Mouse (Mus musculus): ENCODE measurements at regions not wholly inside any gene's neighbourhood (a gene's known extent, or its start where the extent isn't known, plus 50 kb on each side); places are given as distances from the start of the nearest gene placed in this dataset.

- DNase-seq, result no peak
Measured at GRCm38 (mm10) chr5:112032036-112032435, 220.3 kb downstream of the Cryba4 start.

- DNase-seq, result no peak
Measured at GRCm38 (mm10) chr5:112035426-112035825, 216.9 kb downstream of the Cryba4 start.

DNA sequence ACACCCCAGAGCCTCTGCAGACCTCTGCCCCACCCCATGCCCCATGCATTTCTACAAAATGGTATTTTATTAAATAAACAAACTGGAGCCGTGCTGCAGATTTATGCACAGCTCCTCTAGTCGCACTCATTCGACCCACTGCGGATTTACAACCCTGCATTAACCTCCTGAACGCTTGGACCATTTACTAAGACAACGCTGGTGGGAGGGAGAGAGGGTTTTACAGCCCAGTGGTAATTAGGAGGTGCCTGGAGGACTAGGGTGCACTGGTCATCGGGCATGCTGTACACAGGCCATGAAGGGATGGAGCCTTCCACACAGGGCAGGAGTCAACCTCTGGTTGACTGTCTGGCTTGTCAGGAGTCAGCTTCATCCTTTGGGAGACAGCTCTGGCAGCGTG lies 215.2 kb downstream of the Cryba4 start:
- DNase-seq, result no peak

- DNase-seq, result no peak
Measured at GRCm38 (mm10) chr5:112039645-112040372, 212.5 kb downstream of the Cryba4 start.

DNA sequence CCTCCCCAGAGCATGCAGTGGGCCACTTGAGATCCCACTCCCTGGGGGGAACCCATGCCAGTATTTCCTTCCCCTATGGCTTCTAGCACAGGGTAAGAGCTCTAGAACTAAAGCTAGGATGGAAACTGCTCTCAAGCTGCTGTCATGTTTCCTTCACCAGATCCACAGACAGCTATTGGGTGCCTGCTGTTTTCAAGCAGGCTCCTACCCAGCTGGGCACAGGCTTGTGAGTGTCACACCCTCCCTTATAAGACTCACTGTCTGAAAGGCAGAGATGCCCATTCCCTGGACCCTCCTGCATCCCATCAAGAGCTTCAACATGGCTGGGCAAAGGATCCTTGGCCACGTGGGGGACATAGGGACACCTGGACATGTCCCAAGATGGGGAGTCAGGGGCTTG lies 211.6 kb downstream of the Cryba4 start:
- no peak for DNase-seq

DNA sequence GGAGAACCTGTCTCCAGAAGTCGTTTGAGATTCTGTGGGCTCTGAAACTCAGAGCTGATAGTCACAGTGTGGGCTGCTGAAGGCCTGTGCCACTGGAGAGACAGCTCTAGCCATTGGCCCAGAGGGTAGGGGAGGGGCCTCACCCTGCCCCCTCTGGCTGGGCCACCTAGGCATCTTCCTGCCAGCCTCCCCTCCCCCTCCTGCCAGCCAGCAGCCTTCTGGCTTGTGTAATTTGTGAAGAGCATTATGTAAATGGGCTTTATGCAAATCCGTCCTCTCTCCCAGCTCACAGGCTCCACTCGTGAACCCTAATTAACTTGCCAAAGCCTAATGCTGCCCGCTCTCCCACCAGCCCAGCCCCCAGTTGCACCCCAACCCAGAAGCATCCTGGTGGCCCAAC lies 211.0 kb downstream of the Cryba4 start:
- peak in 1 of 2 experiments; percentile 50 for DNase-seq

DNA sequence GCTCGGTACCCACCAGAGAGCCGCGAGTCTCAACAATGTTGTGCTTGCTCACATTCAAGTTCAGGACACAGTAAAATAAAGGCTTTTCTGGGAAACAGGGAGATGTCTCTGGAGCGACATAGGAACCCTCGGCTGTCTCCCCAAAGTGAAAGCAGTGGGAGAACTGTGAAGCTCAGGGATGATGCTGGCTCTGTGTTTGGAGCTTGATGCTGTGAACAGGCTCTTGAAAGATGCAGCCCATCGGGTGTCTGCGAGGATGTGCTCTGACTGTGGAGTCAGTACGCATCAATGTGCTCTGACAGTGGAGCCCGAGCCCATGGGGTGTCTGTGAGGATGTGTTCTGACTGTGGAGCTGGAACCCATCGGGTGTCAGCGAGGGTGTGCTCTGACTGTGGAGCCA lies 210.1 kb downstream of the Cryba4 start:
- DNase-seq, result no peak

DNA sequence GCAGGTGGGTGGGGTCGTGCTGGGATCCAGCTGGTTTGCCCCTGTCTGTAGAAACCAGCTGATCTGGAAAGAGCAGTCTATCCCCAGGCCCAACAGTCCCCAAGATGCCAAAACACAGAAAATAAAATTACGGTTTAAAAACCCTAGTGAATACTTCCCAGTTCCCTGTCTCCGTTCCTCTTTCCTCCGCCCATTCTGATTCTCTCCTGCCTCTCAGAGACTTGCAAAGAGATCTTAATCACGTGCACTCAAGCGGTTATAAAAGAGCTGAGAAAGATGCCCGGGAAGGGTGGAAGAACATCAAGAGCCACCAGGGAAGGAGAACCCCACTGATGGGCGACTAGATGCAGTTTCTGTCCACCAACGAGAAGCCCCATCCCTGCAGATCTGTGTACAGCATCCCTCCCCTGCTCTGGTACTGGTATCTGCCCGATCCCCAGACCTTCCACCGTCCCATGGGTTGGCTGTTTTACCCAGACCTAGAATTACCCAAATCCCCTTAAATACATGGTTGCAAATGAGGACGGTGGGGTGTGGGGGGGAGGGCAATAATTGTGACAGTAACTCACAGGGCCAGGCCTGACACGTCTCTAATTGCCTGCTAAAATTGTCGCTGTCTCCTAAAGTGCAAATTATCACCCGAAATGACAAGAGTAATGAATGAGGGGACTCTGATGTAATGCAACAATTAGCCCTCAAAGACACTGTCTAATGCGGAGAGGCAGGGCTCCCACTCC lies 202.1 kb downstream of the Cryba4 start:
- DNase-seq, result no peak

DNA sequence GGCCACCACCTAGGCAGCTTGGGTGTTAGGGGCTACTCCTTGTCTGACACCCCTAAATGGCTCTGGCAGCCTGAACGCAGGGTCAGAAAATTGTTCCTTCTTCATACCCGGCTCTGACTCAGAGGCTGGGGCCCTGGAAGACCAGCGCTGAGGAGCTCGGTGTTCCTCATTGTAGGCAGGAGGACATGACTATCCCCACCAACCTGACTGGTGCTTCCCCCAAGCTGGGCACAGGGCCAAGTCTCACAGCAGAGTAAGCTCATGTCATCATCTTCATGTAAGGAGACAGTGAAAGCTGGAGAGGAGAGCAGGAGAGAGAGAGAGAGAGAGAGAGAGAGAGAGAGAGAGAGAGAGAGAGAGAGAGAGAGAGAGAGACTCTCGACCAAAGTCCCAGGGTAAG lies 201.4 kb downstream of the Cryba4 start:
- DNase-seq, result peak in 1 of 2 experiments; percentile 55

DNA sequence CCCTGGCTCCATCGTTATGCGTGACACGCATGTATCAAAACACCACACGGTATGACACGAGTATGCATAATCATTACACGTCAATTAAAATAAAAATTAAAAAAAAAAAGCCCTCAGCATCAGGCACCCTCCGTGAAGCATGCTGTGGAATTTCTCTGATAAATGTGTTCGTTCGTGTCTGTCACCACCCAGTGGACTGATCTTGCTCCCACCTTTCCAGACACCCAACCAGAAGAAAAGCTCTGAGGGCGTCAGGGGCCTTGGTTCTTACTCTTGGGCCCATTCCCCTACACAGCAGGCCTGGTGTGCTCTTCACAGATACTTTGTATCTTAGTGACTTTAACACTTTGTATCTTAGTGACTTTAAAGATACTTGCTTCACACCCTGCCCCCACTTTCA lies 200.5 kb downstream of the Cryba4 start:
- DNase-seq, result no peak

GRCm38 (mm10) chr5:112053600-112054155 lies 198.6 kb downstream of the Cryba4 start:
- no peak for DNase-seq

DNA sequence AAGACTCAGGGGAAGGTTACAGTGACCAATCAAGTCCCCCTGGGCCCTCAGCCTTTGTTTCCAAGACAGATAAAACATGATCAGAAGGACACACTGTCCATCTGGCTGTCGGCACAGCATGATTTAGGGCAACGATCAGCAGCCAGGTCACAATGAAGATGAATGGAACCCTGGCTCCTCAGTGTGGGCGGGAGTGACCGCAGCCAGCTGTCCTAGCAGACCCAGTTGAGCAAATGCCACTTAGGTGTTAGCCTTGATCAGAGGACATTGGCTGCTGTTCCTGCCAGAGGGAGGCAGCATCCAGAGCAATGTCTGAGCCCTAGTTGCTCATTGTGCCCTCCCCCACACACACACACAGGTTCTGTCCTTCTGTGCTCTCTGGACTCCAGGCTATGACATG lies 197.3 kb downstream of the Cryba4 start:
- DNase-seq, result no peak

DNA sequence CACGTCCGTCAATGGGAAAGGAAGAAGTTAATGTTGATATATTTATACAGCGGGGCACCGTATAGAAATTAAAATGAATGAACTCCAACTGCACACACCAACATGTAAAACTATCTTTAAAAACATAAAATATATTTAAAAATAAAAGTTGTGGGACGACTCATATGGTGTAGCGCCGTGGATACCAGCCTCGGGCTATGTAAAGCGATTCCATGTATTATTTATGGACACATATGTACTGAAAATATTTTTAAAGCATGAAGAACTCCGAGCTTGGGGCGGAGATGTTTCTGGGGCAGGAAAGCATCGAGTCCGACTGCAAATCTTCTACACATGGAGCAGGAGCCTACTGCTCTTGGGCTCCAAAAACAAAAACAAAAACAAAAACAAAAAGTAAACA lies 182.4 kb downstream of the Cryba4 start:
- no peak for DNase-seq

- DNase-seq, result no peak
Measured at GRCm38 (mm10) chr5:112072456-112072855, 179.9 kb downstream of the Cryba4 start.

DNA sequence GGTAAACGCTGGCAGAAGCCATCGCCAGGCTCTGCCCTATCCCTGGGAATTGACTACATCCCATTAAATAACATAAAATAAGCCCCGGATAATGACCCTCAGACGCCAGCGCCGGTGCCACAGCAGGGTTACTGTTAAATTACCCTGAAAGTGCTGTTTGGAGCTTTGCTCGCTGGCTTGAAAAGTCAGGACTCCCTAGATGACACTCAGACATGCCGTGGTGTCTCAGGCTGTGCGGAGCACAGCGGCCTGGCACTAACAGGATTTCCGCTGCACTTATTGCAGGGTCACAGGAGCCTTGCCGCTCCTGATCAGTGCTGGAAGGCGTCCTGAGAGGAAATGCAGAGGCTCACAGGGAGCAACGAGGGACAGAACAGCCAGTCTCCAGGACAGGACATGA lies 175.2 kb downstream of the Cryba4 start:
- DNase-seq, result no peak

- DNase-seq, result peak; percentile 36 to 78
Measured at GRCm38 (mm10) chr5:112077840-112078600, 174.3 kb downstream of the Cryba4 start.

GRCm38 (mm10) chr5:112081006-112081405 lies 171.3 kb downstream of the Cryba4 start:
- DNase-seq, result peak in 1 of 2 experiments; percentile 22

DNA sequence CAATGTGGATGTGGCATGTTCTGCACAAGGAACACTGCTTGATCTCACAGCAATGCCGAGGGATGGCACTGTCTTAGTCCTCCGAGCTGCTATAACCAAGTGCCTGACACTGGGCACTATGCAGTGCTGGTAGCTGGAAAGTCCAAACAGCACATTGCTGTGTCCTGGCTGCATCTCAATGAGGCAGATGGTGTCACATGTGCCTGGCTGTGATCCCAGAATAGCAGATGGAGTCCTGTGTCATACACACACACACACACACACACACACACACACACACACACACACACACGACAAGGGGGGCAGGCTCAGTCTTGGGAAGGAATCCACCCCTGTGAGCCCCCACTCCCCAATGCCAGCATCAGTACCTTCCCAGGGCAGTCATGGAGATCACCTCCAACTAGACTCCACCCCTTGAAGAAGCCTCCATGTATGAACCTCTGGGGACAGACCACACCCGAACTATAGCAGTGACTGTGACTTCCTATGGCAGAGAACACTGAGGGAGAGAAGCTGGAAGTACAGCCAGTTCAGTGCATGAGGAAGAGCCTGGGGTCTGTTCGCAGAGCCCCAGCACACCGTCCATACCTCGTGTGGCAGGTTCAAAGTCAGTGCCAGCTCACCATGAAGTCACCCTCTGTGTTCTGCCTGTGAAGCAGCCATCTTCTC lies 160.3 kb downstream of the Cryba4 start:
- peak; percentile 86 to 90 for DNase-seq

DNA sequence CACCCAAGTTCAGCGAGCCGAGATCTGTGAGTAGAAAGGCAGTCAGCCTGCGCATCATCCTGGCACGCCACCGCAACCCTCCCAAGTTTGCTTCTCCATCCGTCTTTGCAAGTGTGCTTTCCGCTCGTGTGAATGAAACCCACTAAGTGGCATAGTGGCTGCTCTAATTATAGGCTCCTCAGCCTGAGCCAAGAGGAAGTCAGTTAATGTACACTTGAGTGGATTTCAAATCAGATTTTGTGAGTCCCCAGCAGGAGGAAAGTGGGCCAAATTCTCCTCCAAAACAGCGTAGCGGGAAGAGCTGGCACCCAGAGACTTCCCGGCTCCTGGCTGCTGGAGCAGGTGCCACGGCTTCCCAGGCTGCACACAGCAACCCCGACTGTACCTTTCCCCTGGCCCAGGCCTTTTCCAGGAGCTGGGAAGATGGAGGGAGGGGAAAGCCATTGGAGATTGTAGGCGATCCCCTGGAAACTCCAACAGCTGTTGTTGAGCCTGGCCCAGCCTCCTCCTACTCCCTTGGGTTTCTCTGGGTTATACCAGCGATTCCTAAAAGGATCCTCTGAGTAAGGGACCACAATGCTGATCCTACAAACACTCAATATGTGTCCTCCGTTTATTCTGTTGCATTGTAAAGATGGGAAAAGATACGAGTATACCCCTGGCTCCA lies 158.3 kb downstream of the Cryba4 start:
- peak; percentile 69 to 82 for DNase-seq

DNA sequence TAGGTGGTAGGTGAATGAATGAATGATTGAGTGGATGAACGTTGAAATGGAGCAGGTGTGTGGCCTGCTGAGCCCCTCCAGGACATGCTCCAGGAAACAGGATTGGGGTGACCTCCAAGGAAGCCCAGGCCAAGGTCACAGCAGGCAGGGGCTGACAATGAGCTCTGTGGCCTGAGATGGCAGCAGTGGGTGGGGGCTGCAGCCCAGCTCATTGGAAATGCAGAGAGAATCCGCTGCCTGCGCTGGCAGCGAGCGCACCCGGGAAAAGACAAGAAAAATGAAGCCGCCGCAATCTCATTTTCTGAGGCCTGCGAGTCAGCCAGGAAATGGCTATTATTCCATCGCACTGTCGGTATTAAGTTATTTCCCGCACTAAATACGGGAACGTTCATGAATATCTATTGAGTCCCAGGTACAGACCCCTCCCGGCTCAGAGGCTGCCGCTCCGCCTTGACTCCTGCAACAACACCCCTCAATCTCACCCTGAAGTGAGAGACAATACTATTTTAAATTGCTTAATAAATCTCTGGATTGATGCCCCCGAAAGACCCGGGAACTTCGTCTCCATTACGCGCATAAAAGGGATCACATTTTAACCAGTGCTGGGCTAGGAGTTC lies 153.7 kb downstream of the Cryba4 start:
- DNase-seq, result peak; percentile 30 to 38

GRCm38 (mm10) chr5:112101739-112102590 lies 150.4 kb downstream of the Cryba4 start:
- DNase-seq, result no peak

Measured in cerebellum, postnatal 14 days (tissue).